Mouse (Mus musculus) erythroblast, embryonic 14.5 days (primary cell): ENCODE measurements around the gene Ltbp1. TPM values are rescaled to one million over a fixed set of nuclear protein-coding genes. Genes with fewer than 3 reads are reported as not detected.

Experiments used
- H3K27me3 ChIP-seq: 2 replicates; pipeline ENCODE4 v1.6.1; 2012; ENCODE audit warnings: inconsistent platforms; ENCODE audit not compliant: control insufficient read depth
- H3K36me3 ChIP-seq: 2 replicates; pipeline ENCODE4 v1.6.1; 2012; ENCODE audit warnings: mild to moderate bottlenecking, inconsistent platforms; ENCODE audit not compliant: control insufficient read depth
- H3K4me1 ChIP-seq: 2 replicates; pipeline ENCODE4 v1.6.1; 2012; ENCODE audit warnings: inconsistent platforms; ENCODE audit not compliant: control insufficient read depth
- H3K4me3 ChIP-seq: replicated peaks from 2 replicates; pipeline ENCODE3; 2012; ENCODE audit warnings: moderate library complexity, mild to moderate bottlenecking, inconsistent platforms
- H3K9me3 ChIP-seq: 2 replicates; pipeline ENCODE4 v1.6.1; 2012; ENCODE audit warnings: low read length, inconsistent platforms, mixed read lengths; ENCODE audit not compliant: control insufficient read depth
- GATA1 ChIP-seq: IDR thresholded peaks from 2 replicates; pipeline ENCODE4 v1.6.1; 2012; ENCODE audit warnings: low read length, inconsistent platforms, mixed read lengths
- TAL1 ChIP-seq: IDR thresholded peaks from 3 replicates; pipeline ENCODE4 v1.6.1; 2012; ENCODE audit warnings: low read length, inconsistent platforms, mixed read lengths
- polyA plus RNA-seq: library from polyadenylated mRNA; stranded (reverse); fragments of >175 nt; gene quantifications from 2 replicates; pipeline ENCODE4 v1.2.3, GENCODE M21; 2012

Gene Ltbp1
- polyA plus RNA-seq, 1 experiment = 0.06 TPM

DNA sequence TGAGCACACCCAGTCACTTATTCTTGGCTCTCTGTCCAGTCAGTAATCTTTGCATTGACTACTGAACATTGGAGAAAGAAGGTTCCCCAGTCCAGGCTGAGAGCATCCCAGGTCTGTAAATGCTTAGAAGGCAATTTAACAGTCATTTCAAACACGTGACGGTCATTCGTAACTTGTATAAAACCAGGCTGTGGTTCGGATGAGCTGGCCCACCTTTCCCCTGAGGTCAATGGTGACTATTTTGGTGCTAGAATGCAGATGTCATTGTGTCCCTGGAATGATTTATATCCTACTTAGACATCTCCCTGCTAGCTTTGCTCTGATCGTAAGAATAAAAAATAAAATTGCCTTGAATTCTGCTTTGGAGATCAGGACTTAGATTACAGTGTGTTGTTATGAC, 63.9 kb downstream of the Ltbp1 start:
- TF ChIP-seq TAL1 = no peak
- TF ChIP-seq GATA1 = no peak
- Histone ChIP-seq H3K4me3 (no peak overlapping the region), H3K4me1 (peaks cover 31% of the 10 kb centered on the region), H3K27me3 (no peaks in the 10 kb centered on the region), H3K36me3 (no peaks in the 10 kb centered on the region), H3K9me3 (no peaks in the 10 kb centered on the region)

DNA sequence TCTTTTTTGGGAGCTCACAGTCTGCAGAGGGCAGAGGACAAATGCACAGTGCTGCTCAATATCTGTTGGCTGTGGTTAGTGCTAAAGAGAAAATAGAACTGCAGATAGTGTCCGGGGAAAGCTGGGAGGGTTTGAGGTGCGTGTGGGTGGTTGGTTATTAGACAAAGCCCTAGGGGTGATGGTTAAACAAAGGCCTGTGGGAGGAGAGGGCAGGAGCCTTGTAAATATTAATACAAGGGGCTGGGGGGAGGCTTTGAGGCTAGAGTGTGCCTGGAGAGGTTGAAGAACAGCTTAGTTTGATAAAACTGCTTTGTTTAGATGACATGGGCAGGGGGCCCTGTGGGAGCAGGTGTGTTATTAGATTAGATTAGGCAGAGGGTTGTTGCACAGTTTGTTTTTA, 65.8 kb downstream of the Ltbp1 start:
- H3K9me3 ChIP-seq = no peaks in the 10 kb centered on the region
- no peaks in the 10 kb centered on the region for H3K36me3 ChIP-seq
- peaks cover 31% of the 10 kb centered on the region for H3K4me1 ChIP-seq
- no peak overlapping the region for H3K4me3 ChIP-seq
- no peaks in the 10 kb centered on the region for H3K27me3 ChIP-seq
- TF ChIP-seq TAL1 = no peak
- TF ChIP-seq GATA1 = no peak

DNA sequence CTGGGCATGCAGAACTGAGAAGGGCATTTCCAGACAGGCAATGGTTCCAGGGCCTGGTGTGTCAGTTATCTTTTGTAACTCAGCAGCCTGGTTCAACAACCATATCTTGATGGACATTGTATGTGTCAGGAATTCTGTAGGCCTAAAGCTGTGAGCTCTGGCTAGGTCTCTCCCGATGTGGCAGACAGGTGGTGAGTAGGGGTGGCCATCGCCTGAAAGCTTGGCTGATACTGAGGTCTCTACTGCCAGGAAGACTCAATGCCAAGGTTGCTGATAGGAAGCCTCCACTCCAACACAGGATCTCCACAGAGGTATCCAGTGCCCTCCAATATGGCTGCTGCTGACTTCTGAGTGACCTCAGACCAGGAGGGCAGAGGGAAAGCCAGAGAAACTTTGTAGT, 66.4 kb downstream of the Ltbp1 start:
- Histone ChIP-seq H3K4me3 (no peak overlapping the region), H3K9me3 (no peaks in the 10 kb centered on the region), H3K27me3 (no peaks in the 10 kb centered on the region), H3K36me3 (no peaks in the 10 kb centered on the region), H3K4me1 (peaks cover 31% of the 10 kb centered on the region)
- TF ChIP-seq TAL1 (no peak), GATA1 (no peak)

DNA sequence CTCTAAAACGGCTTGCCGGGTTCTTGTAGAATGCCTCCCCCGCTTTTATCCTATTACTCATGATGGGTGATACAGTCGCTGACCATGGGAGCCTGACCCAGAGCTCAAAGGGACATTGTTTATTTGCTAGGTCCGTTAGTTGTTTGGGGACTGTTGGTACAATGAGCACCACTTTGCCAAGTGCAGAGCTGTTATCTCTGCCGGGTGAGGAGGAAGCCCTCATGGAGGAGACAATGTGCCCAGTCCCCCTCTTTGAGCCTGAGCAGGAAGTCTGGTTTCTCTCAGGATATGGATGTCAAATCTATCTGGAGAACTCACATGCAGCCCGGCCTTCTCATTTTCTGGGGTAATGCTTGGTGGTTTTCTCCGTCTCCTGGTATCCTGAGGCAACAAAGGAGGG, 68.5 kb downstream of the Ltbp1 start:
- Histone ChIP-seq H3K4me3 (no peak overlapping the region), H3K27me3 (no peaks in the 10 kb centered on the region), H3K9me3 (no peaks in the 10 kb centered on the region), H3K36me3 (no peaks in the 10 kb centered on the region), H3K4me1 (peaks cover 31% of the 10 kb centered on the region)
- TF ChIP-seq TAL1 = no peak

DNA sequence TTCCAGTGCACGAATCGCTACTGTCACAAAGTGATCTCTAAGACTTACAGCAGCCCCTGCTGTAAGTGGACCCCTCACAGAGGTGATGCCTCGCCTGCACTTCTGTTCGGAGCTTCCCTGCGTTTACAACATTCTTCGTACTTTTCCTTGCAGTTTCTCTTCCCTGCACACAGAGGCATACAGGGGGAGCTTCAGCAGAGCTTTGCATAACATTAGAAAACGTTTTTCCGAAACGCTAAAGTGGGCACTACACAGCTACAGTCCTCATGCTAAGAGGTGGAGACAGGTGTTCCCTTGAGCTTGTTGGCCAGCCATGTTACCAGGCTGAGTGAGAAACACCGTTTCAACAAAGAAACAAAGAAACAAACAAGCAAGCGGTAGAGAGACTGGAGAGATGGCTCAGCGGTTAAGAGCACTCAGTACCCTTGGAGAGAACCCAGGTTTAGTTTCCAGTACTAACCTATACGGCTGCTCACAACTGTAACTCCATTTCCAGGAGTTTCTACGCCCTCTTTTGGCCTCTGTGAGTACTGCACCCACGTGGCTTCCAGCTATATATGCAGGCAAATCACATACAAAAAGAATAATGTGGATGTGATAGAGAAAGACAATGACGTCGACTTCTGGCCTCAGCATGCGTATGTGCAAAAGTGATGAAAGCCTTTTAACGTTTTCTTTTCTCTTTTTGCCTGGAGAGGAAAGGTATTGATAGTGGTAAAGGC, 69.8 kb downstream of the Ltbp1 start:
- TF ChIP-seq GATA1 (no peak), TAL1 (no peak)
- H3K4me3 ChIP-seq = no peak overlapping the region

DNA sequence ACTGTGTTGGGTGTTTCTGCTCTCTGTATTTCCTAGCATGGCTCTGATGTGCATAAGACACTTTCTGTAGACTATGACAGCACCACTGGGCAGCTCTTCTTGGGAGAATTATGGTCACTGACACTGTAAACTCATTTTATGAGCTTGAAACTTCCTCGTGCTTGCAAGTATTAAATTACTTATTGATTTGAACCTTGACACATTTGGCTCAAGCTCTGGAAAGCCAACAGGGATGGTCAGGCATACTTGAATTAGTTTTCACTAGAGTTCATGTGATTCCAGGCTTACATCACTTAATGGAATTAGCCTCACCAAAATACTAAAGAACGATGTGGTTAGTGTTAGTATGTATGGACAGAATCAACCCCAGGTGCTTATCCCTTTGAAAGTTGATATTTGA, 76.0 kb downstream of the Ltbp1 start:
- no peaks in the 10 kb centered on the region for H3K4me1 ChIP-seq
- H3K36me3 ChIP-seq = no peaks in the 10 kb centered on the region
- H3K9me3 ChIP-seq = no peaks in the 10 kb centered on the region; the same call in 1 of the 2 replicates
- H3K4me3 ChIP-seq = no peak overlapping the region
- TF ChIP-seq GATA1 (no peak), TAL1 (no peak)
- no peaks in the 10 kb centered on the region for H3K27me3 ChIP-seq

More for the DNA sequence above, 69.8 kb downstream of the Ltbp1 start:
- H3K4me1 ChIP-seq = peaks cover 31% of the 10 kb centered on the region
- no peaks in the 10 kb centered on the region; the same call in 1 of the 2 replicates for H3K9me3 ChIP-seq
- H3K36me3 ChIP-seq = no peaks in the 10 kb centered on the region
- no peaks in the 10 kb centered on the region for H3K27me3 ChIP-seq

DNA sequence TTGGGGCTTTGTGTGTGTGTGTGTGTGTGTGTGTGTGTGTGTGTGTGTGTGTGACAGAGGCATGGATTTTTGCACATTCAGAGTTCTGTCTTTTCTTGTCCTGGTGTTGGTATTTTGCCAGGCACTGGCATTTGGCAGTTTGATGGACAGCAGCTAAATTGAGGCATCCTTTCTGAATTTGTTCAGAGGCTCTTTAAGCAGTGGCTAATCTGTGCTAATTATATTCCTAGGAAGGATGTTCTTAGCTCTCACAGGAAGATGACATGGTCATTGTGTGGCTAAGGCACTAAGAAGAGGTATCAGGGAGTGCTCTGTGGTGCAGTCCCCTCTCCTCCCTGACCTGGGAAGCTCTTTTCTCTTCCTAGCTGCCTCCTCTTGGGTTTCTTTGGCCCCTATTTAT, 77.1 kb downstream of the Ltbp1 start:
- TF ChIP-seq GATA1 (no peak), TAL1 (no peak)
- Histone ChIP-seq H3K4me3 (no peak overlapping the region), H3K4me1 (no peaks in the 10 kb centered on the region), H3K36me3 (no peaks in the 10 kb centered on the region), H3K27me3 (no peaks in the 10 kb centered on the region), H3K9me3 (no peaks in the 10 kb centered on the region; the same call in 1 of the 2 replicates)

DNA sequence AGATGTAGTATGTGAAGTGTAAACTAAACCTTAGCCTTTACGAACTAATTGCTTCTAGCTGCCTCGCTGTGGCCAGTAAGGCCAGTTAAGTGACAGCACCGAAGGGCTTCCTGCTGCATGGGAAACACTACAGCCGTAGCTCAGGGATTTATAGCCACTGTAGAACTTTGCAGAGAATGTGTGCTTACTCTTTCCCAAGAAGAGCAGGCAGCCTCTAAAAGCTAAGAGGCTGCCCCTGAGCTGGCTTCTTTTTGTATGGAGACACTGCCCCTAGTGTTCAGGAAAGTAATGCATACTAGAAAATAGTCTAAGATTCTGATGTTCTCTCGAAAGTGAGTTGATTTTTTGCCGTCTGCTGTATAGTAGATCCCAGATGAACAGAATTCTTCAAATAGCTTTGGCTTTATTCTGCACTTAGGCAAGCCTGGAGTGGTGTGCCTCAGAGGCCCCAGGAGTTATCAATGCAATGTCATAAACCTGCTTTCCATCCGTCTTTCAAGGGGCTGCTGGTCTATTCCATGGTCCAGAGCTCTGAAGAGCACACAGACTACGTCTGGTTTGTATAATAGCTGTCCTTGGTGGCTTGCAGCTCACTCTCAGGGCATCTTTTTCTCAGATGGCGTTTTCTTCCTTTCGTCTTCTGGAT, 82.1 kb downstream of the Ltbp1 start:
- Histone ChIP-seq H3K4me3 (no peak overlapping the region), H3K36me3 (no peaks in the 10 kb centered on the region), H3K27me3 (no peaks in the 10 kb centered on the region), H3K4me1 (no peaks in the 10 kb centered on the region), H3K9me3 (no peaks in the 10 kb centered on the region)
- TF ChIP-seq TAL1 (no peak), GATA1 (no peak)

DNA sequence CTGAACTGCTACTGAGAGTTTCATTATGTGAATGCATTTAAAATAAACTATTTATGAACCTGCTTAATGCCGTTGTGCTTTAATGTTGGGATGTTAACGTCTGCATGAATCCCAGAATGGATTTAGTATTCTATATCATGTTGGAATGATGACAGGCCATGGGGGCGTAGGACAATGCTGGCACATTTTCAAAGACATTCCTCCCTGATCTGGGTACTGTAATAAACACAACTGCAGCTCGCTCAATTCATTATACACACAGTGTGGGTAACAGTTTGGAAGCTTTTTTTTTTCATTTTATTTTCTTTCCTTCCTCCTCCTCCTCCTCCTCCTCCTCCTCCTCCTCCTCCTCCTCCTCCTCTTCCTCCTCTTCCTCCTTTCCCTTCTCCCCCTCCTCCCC, 82.9 kb downstream of the Ltbp1 start:
- Histone ChIP-seq H3K36me3 (no peaks in the 10 kb centered on the region), H3K4me1 (no peaks in the 10 kb centered on the region), H3K4me3 (no peak overlapping the region), H3K27me3 (no peaks in the 10 kb centered on the region), H3K9me3 (no peaks in the 10 kb centered on the region)
- no peak for TF ChIP-seq GATA1
- no peak for TF ChIP-seq TAL1

DNA sequence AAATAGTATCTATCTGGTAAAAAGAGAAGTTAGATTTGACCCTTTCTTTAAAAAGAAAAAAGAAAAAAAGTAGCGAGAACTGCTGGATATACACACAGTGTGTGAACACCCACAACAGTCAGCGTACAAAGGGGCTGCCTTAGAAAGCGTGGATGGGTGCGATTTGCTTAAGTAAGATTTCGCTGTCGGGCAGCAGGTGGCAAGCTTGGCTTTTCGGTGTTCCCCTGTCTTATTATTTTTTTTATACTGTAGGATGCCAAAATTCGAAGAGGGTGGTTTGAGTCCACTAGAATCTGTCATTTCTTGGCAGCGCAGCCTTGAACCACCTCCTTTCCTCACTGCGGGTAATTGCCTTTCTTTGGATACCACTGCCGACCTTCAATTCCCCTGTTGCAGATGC, 83.4 kb downstream of the Ltbp1 start:
- no peaks in the 10 kb centered on the region for H3K27me3 ChIP-seq
- no peak overlapping the region for H3K4me3 ChIP-seq
- no peaks in the 10 kb centered on the region for H3K4me1 ChIP-seq
- H3K9me3 ChIP-seq = no peaks in the 10 kb centered on the region
- no peak for TF ChIP-seq TAL1
- TF ChIP-seq GATA1 = no peak
- H3K36me3 ChIP-seq = no peaks in the 10 kb centered on the region
